Mouse (Mus musculus): ENCODE data around the gene Cspg4.

Gene Cspg4

GRCm38 (mm10) chr9:56862863-56863262, 2.0 kb upstream of the Cspg4 start:
- in situ Hi-C loops (cut with MboI, MseI), result no loop called here

GRCm38 (mm10) chr9:56864216-56864729, 560 bp upstream of the Cspg4 start, which contains the start of gene Odf3l1:
Odf3l1 (minus strand) TSS chr9:56864679.
- in situ Hi-C loops (cut with MboI, MseI), result no loop called here

GRCm38 (mm10) chr9:56865673-56866400, 1.0 kb downstream of the Cspg4 start:
- in situ Hi-C loops (cut with MboI, MseI), result no loop called here

- in situ Hi-C loops (cut with MboI, MseI), result no loop called here
These were observed 1.6 kb downstream of the Cspg4 start for GRCm38 (mm10) chr9:56866430-56866829.

- in situ Hi-C loops (cut with MboI, MseI), result no loop called here
These were observed 3.5 kb downstream of the Cspg4 start for GRCm38 (mm10) chr9:56868292-56868691.

GRCm38 (mm10) chr9:56869552-56869951, 4.7 kb downstream of the Cspg4 start:
- in situ Hi-C loops (cut with MboI, MseI), result no loop called here

- in situ Hi-C loops (cut with MboI, MseI), result no loop called here
These were observed 5.9 kb downstream of the Cspg4 start for GRCm38 (mm10) chr9:56870778-56871177.

- in situ Hi-C loops (cut with MboI, MseI), result no loop called here
These were observed 6.4 kb downstream of the Cspg4 start for GRCm38 (mm10) chr9:56871191-56871590.

GRCm38 (mm10) chr9:56872105-56872903, 7.5 kb downstream of the Cspg4 start:
- in situ Hi-C loops (cut with MboI, MseI), result no loop called here

GRCm38 (mm10) chr9:56873097-56873496, 8.3 kb downstream of the Cspg4 start:
- in situ Hi-C loops (cut with MboI, MseI), result no loop called here

- in situ Hi-C loops (cut with MboI, MseI), result no loop called here
These were observed 12.0 kb downstream of the Cspg4 start for GRCm38 (mm10) chr9:56876784-56877183.

GRCm38 (mm10) chr9:56877284-56877683, 12.5 kb downstream of the Cspg4 start:
- in situ Hi-C loops (cut with MboI, MseI), result no loop called here

- in situ Hi-C loops (cut with MboI, MseI), result no loop called here
These were observed 16.0 kb downstream of the Cspg4 start for GRCm38 (mm10) chr9:56880790-56881189.

GRCm38 (mm10) chr9:56881539-56882082, 16.8 kb downstream of the Cspg4 start:
- in situ Hi-C loops (cut with MboI, MseI), result no loop called here

- in situ Hi-C loops (cut with MboI, MseI), result no loop called here
These were observed 17.4 kb downstream of the Cspg4 start for GRCm38 (mm10) chr9:56882283-56882682.

- in situ Hi-C loops (cut with MboI, MseI), result no loop called here
These were observed 18.0 kb downstream of the Cspg4 start for GRCm38 (mm10) chr9:56882818-56883217.

- in situ Hi-C loops (cut with MboI, MseI), result no loop called here
These were observed 18.6 kb downstream of the Cspg4 start for GRCm38 (mm10) chr9:56883470-56883869.

GRCm38 (mm10) chr9:56884328-56884727, 19.5 kb downstream of the Cspg4 start:
- in situ Hi-C loops (cut with MboI, MseI), result no loop called here

GRCm38 (mm10) chr9:56886113-56886512, 21.3 kb downstream of the Cspg4 start:
- in situ Hi-C loops (cut with MboI, MseI), result no loop called here

GRCm38 (mm10) chr9:56886601-56887000, 21.8 kb downstream of the Cspg4 start:
- in situ Hi-C loops (cut with MboI, MseI), result no loop called here

- in situ Hi-C loops (cut with MboI, MseI), result no loop called here
These were observed 22.7 kb downstream of the Cspg4 start for GRCm38 (mm10) chr9:56887581-56887980.

- in situ Hi-C loops (cut with MboI, MseI), result no loop called here
These were observed 25.0 kb downstream of the Cspg4 start for GRCm38 (mm10) chr9:56889817-56890216.

All from T-helper 2 cell (primary cell).